Mouse (Mus musculus) hindbrain, postnatal 0 days (tissue): ENCODE measurements at regions not wholly inside any gene's neighbourhood (a gene's known extent, or its start where the extent isn't known, plus 50 kb on each side); places are given as distances from the start of the nearest gene placed in this dataset.

Source experiments
- ATAC-seq: fragments of 200-750 bp; cut with Nextera tagmentation; 2 replicates; pipeline ENCODE4 v1.8.0; 2017; ENCODE audit warnings: mild to moderate bottlenecking, moderate TSS enrichment, moderate library complexity
- DNase-seq: peaks from one replicate; pipeline ENCODE4 v3.0.0-alpha.2; 2015; ENCODE audit warnings: low spot score
- H3K27ac ChIP-seq: fragments of 300-500 bp; sonication (generic); 2 replicates; pipeline ENCODE4 v1.5.1; 2014; ENCODE audit warnings: mild to moderate bottlenecking
- H3K27me3 ChIP-seq: fragments of 300-500 bp; sonication (generic); 2 replicates; pipeline ENCODE4 v1.6.1; 2014; ENCODE audit warnings: low read length, mixed read lengths; ENCODE audit not compliant: insufficient read depth
- H3K36me3 ChIP-seq: fragments of 300-500 bp; sonication (generic); 2 replicates; pipeline ENCODE4 v1.6.1; 2014; ENCODE audit warnings: low read length, mixed read lengths; ENCODE audit not compliant: insufficient read depth
- H3K4me1 ChIP-seq: fragments of 300-500 bp; sonication (generic); 2 replicates; pipeline ENCODE4 v1.6.1; 2014; ENCODE audit warnings: antibody characterized with exemption, low read length, mixed read lengths; ENCODE audit not compliant: insufficient read depth
- H3K4me2 ChIP-seq: fragments of 300-500 bp; sonication (generic); 2 replicates; pipeline ENCODE4 v1.6.1; 2014; ENCODE audit warnings: low read depth, mild to moderate bottlenecking, low read length, moderate library complexity, mixed read lengths
- H3K4me3 ChIP-seq: fragments of 300-500 bp; sonication (generic); 2 replicates; pipeline ENCODE4 v1.5.1; 2014; ENCODE audit warnings: low read length
- H3K9ac ChIP-seq: fragments of 300-500 bp; sonication (generic); replicated peaks from 2 replicates; pipeline ENCODE4 v1.6.1; 2014; ENCODE audit warnings: mild to moderate bottlenecking, low read length, moderate library complexity, mixed read lengths
- H3K9me3 ChIP-seq: fragments of 300-500 bp; sonication (generic); 2 replicates; pipeline ENCODE4 v1.6.1; 2016; ENCODE audit warnings: low read length, mixed read lengths
- CTCF ChIP-seq: IDR thresholded peaks from 2 replicates; pipeline ENCODE4 v1.5.1; 2016; ENCODE audit warnings: antibody characterized with exemption, control low read depth, low read depth
- WGBS: fragments of 180-500 bp; shearing (Covaris S2); extraction: QIAGEN DNeasy Blood & Tissue Kit; methylation state at CpG from one replicate; pipeline ENCODE4 v1.1.7; 2014; 5-methylcytosine and 5-hydroxymethylcytosine counted together

- Histone ChIP-seq H3K4me3 (no peak overlapping the region), H3K27ac (no peak overlapping the region), H3K9ac (no peak overlapping the region), H3K36me3 (no peaks in the 10 kb centered on the region), H3K27me3 (no peaks in the 10 kb centered on the region), H3K9me3 (no peaks in the 10 kb centered on the region), H3K4me1 (no peaks in the 10 kb centered on the region), H3K4me2 (no peak overlapping the region)
- ATAC-seq, result no peak
- TF ChIP-seq CTCF, result no peak
- DNase-seq, result no peak
- WGBS, result 83% methylated on average over 11 of the region's 11 CpGs
These were observed 139.2 kb downstream of the Cdc5l start for GRCm38 (mm10) chr17:45294256-45294865.

- H3K9ac ChIP-seq, result no peak overlapping the region
- no peak for TF ChIP-seq CTCF
- H3K27ac ChIP-seq, result no peak overlapping the region
- H3K9me3 ChIP-seq, result no peaks in the 10 kb centered on the region
- WGBS, result 78% methylated on average over 7 of the region's 7 CpGs
- H3K27me3 ChIP-seq, result no peaks in the 10 kb centered on the region
- no peak for DNase-seq
- no peak overlapping the region for H3K4me2 ChIP-seq
- ATAC-seq, result no peak
- no peaks in the 10 kb centered on the region for H3K4me1 ChIP-seq
- no peak overlapping the region for H3K4me3 ChIP-seq
- H3K36me3 ChIP-seq, result no peaks in the 10 kb centered on the region
These were observed 140.7 kb downstream of the Cdc5l start for GRCm38 (mm10) chr17:45292883-45293282.

GRCm38 (mm10) chr17:45291052-45291451 is 142.5 kb downstream of the Cdc5l start:
- H3K9me3 ChIP-seq, result no peaks in the 10 kb centered on the region
- DNase-seq (no peak), ATAC-seq (no peak)
- H3K36me3 ChIP-seq, result no peaks in the 10 kb centered on the region
- no peaks in the 10 kb centered on the region for H3K4me1 ChIP-seq
- no peak overlapping the region for H3K4me3 ChIP-seq
- no peaks in the 10 kb centered on the region for H3K27me3 ChIP-seq
- WGBS, result 58% methylated on average over 5 of the region's 5 CpGs
- H3K4me2 ChIP-seq, result no peak overlapping the region
- no peak for TF ChIP-seq CTCF
- no peak overlapping the region for H3K27ac ChIP-seq
- H3K9ac ChIP-seq, result no peak overlapping the region

GRCm38 (mm10) chr17:45285621-45286189 is 147.8 kb downstream of the Cdc5l start:
- Histone ChIP-seq H3K27ac (no peak overlapping the region), H3K36me3 (no peaks in the 10 kb centered on the region), H3K4me2 (no peak overlapping the region), H3K27me3 (no peaks in the 10 kb centered on the region), H3K4me3 (no peak overlapping the region), H3K9me3 (no peaks in the 10 kb centered on the region), H3K9ac (no peak overlapping the region), H3K4me1 (no peaks in the 10 kb centered on the region)
- DNase-seq (no peak), ATAC-seq (no peak)
- TF ChIP-seq CTCF, result no peak
- 95% methylated on average over 3 of the region's 3 CpGs for WGBS

GRCm38 (mm10) chr17:45281554-45281953 is 152.0 kb downstream of the Cdc5l start:
- DNase-seq (no peak), ATAC-seq (no peak)
- H3K9ac ChIP-seq, result no peak overlapping the region
- WGBS, result 95% methylated on average over 1 of the region's 1 CpGs
- H3K4me3 ChIP-seq, result no peak overlapping the region
- H3K27me3 ChIP-seq, result no peaks in the 10 kb centered on the region
- no peaks in the 10 kb centered on the region for H3K36me3 ChIP-seq
- H3K4me2 ChIP-seq, result no peak overlapping the region
- H3K9me3 ChIP-seq, result no peaks in the 10 kb centered on the region
- H3K27ac ChIP-seq, result no peak overlapping the region
- no peak for TF ChIP-seq CTCF
- no peaks in the 10 kb centered on the region for H3K4me1 ChIP-seq

- H3K9me3 ChIP-seq, result no peaks in the 10 kb centered on the region
- no peak for DNase-seq
- no peaks in the 10 kb centered on the region for H3K4me1 ChIP-seq
- H3K4me3 ChIP-seq, result no peak overlapping the region
- no peaks in the 10 kb centered on the region for H3K36me3 ChIP-seq
- H3K27ac ChIP-seq, result no peak overlapping the region
- ATAC-seq, result no peak
- no peak overlapping the region for H3K4me2 ChIP-seq
- WGBS, result 34% methylated on average over 3 of the region's 3 CpGs
- no peak for TF ChIP-seq CTCF
- no peaks in the 10 kb centered on the region for H3K27me3 ChIP-seq
- H3K9ac ChIP-seq, result no peak overlapping the region
These were observed 153.7 kb downstream of the Cdc5l start for GRCm38 (mm10) chr17:45279811-45280205.

- TF ChIP-seq CTCF, result no peak
- Histone ChIP-seq H3K9ac (no peak overlapping the region), H3K27ac (no peak overlapping the region), H3K27me3 (no peaks in the 10 kb centered on the region), H3K4me1 (no peaks in the 10 kb centered on the region), H3K4me2 (no peak overlapping the region), H3K9me3 (no peaks in the 10 kb centered on the region), H3K4me3 (no peak overlapping the region), H3K36me3 (no peaks in the 10 kb centered on the region)
- DNase-seq, result no peak
- no peak for ATAC-seq
- 36% methylated on average over 13 of the region's 13 CpGs for WGBS
These were observed 154.3 kb downstream of the Cdc5l start for GRCm38 (mm10) chr17:45279075-45279810.
